Mouse (Mus musculus) MN1 (cell line): Measurements from ENCODE around the gene Abcb6.

Experiments used
- DNase-seq: peaks from one replicate; pipeline ENCODE4 v3.0.0-alpha.2; 2016; ENCODE audit warnings: low spot score

Gene Abcb6

DNA sequence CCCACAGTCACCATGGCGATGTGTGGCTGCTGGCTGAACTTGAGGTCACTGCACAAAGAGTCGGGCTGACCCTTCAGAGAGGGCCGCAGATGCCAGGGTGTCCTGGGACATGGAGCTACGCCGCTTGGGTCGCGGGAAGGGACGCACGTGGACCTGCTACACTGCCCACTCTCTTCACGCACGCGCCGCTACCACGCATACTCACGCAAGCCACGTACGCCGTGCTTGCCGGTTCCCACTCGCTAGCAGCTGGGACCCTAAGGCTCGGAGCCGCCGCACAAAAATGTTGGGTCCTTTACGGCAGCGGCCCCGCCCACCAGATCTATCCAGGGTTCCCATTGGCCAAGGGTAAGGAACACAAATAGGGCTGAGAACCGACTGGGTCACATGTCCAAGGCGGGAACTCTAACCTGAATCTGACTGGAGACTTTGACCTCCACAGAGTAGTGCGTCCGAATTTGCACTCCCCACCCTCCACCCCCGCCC, at the start of gene Abcb6:
Abcb6 (minus strand) TSS at position 288 of the 486 bp plus-strand sequence.
- DNase-seq: peak; percentile 90

DNA sequence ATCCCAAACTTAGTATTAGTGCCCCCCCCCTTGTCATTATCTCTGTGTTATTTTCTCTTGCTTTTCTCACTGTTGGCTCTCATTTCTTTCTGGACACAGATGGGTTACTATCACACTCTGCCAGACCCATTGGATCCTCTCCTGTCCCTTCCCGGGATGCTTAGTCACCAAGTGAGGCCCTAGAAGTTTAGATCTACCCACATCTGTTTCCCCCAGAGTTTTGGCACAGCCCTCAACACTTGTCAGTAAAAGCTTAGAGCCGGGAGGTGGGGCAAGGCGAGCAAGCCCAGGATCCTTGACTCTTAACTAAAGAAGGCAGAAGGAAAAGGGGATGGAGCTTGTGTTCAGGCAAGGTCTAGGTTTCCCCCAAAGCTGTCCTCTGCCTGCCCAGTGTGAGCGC, 49.0 kb upstream of the Abcb6 start:
- DNase-seq: no peak

DNA sequence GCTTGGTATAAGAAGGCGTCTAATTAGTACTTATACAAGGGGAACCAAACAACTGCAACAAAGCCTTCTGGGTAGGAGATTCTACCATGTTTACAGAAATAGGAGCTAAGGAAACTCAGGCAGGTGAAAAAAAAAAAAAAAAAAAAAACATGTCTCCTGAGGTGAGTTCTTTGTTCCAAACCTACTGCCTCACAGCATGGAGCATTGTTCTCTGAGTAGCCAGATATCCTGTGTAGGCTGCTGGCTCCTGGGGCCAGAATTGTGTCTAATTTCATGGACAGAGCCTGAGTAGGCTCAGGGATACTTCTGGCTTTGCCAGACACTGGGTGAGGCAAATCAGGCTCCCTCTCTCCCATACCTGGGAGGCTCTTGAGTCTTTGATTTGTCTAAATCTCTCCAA, 47.5 kb upstream of the Abcb6 start:
- DNase-seq: no peak

DNA sequence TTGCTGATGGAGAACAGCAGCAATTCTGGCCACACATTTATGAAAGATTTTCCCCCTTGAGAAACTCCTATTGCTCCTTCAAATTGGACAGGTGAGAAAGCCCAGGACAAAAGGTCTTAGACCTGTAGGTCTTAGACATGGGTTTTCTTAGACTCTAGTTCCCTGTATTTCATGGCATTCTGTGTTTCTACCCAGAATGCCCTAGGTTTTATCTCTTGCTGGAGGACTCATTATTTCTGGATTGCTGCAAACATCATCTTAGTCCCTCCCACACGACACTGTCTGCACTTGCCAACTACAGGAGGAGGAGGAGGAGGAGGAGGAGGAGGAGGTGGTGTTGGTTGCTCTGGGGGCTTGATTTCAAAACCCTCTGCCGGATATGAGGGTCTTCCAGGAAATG, 45.9 kb upstream of the Abcb6 start:
- no peak for DNase-seq

GRCm38 (mm10) chr1:75225473-75225872, 45.3 kb upstream of the Abcb6 start:
- no peak for DNase-seq

DNA sequence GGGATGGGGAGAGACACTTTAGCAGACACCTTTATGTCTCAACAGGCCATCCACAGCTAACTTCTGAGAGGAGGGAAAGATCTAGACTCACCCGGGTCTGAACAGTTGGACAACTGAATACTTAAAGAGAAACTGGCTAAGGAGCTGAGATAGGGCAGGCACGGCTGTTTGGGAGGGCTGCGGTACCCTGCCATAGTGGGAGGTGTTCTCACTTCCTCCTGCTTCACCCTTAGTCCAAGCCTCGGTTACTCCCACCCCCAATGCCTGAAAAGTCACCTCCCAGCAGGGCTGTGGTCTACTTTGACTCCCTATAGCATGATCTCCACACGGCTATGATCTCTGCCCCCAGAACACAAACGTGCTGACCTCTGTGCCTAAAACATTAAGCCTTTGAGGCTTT, 43.3 kb upstream of the Abcb6 start:
- no peak for DNase-seq

DNA sequence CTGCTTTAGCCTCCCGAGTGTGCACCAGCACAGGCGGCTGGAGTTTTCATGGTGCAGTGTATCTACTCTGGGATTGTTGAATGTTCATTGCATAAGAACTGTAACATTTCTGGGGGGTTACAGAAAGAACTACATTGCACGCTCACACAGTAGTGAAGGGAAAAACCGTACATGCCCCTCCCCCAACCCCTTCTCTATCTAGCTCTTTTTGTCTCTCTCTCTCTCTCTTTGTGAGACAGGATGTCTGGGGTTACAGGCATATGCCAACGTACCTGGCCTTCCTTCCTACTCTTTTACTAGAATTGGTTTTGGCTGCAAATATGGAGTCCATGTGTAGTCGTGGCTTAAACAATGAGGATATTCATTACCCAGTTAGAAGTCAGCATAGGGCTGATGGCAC, 42.7 kb upstream of the Abcb6 start:
- DNase-seq: no peak

DNA sequence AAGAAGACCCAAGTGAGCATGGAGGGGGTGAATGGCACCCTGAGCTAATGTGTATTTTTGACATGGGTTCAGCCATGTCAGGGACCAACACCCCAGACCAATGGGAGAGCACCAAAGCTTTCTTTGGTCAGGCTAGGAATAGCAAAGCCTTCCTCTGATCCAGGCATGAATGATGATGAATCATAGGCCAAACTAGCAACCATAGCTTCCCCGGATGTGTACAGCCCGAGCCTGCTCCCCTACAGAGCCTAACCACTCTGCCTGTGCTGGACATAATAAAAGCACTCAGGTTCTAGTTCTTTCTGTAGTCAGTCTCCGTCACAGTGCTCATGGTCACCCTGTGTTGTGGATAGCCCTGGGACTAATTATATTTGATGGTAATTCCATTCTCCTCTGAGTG, 41.3 kb upstream of the Abcb6 start:
- no peak for DNase-seq

DNA sequence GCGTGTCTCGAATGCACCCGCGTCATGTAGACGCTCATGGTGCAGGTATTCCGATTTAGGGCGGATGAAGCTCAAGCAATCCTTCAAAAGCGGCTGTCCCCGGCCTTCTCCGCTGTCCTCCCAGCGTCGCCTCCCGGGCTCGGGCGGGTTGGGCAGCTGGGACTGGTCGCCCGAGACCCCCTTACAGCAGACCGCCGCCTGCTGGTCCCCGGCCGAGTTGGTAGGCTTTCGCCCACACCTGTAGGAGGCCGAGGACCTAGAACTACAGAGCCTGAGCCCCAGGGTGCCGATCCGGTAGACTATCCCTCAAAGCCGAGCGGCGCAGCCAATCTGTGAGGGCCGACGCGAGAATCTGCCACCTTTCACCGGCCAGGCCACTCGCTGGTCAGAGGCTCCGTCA, 39.3 kb upstream of the Abcb6 start, which contains the start of gene Tuba4a:
Tuba4a (minus strand) TSS at position 335 of the 400 bp plus-strand sequence.
- no peak for DNase-seq

DNA sequence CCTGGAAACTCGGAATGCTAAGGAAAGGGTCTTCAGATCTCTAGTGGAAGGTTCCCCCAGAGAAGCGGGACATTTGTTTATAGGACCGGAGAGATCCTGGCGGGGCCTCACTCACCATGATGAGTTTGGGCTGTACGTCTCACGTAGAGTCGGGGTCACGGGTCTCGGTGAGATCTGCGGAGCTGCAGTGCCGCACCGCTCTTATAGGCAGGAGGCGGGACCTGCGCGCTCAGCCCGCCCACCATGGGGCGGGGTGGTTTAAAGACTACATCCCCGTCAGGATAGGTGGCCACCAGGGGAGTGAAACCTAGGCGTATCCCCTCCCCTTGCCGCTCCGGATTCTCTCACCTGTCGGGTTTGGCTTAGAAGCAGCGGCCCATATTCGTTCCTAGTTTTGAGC, 38.9 kb upstream of the Abcb6 start:
- no peak for DNase-seq

GRCm38 (mm10) chr1:75218227-75219001, 38.2 kb upstream of the Abcb6 start:
- no peak for DNase-seq

GRCm38 (mm10) chr1:75217893-75218226, 37.7 kb upstream of the Abcb6 start:
- DNase-seq: no peak

DNA sequence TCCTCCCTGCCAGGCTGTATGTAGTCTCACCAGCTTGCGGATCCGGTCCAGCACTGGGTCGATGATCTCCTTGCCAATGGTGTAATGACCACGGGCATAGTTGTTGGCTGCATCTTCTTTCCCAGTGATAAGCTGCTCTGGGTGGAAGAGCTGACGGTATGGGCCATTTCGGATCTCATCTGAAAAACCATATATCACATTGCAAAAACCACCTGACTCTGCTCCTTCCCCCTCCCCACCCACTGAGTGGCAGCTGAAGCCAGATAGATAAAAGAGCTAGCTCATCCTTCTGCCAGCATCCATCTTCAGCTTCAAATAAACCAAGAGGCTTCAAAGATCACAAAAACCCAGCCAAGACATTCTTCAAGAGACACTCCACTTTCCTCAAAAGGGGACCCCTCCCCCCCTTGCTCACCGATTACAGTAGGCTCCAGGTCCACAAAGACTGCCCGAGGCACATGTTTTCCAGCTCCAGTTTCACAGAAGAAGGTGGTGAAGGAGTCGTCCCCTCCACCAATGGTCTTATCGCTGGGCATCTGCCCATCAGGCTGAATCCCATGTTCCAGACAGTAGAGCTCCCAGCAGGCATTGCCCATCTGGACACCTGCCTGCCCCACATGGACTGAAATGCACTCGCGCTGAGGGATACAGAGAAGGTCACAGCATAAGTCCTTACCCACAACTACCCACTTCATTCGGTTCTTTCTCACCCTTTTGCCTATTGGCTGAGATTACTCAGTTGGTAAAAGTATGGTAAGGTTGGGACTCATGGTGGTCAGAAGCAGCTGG, 36.8 kb upstream of the Abcb6 start:
- no peak for DNase-seq

- DNase-seq: no peak
Observed at GRCm38 (mm10) chr1:75215785-75216184, 35.6 kb upstream of the Abcb6 start.

DNA sequence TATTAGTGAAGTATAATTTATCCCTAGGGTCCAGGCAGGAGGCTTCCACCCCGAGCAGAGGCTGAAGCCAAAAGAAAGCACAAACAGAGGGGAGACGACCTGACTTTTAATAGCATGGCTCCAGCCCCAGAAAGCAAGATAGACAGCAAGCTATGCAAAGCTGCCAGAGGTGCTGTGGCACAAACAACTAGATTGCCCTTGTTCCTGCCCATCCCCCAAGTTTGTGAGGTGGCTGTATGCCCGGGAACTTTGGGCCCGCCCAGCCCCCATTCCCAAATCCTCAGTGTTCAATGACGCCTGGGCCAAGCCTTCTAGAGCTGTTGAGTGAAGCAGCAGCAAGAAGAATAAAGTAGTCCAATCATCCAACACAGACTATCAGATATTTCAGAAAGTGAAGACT, 34.7 kb upstream of the Abcb6 start:
- no peak for DNase-seq

DNA sequence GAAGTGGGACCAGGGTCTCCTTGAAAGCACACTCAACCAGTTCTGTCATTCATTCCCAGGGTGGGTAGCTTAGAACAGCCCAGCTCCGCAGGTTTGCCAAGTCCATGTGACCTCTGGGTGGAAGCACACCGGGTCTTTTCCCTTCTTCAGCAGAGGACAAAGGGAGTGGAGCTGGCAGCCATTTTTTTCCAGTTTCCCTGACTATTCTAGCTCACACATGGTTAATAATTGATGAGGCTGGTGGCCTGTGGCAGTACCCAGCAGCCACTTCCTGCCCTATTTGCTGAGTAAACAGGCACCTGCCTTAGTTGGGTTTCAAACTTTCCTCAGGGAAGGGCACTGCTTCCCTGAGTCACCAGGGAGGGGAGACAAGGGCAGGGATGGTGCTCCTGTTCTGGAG, 34.2 kb upstream of the Abcb6 start:
- DNase-seq: no peak

DNA sequence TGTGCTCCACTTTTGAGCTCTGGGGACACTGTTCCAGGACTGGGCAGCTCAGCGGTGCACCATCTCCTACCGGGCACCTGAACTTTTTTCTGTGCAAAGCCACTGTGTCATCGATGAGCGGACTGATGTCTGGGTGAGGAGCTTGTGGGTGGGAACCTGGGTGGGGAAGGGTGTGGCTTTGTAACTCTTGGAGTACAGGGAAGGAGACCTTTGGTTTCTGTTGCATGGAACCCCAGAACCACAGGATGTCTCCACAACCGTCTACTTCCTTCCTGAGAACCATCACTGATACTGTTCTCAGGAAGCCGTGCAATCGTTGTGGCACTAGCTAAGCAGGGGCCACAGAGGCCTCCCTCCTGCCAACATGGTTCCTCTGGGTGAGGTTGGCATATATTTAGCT, 32.9 kb upstream of the Abcb6 start:
- no peak for DNase-seq

GRCm38 (mm10) chr1:75212542-75212941, 32.4 kb upstream of the Abcb6 start:
- DNase-seq: no peak

GRCm38 (mm10) chr1:75211141-75211708, 31.0 kb upstream of the Abcb6 start:
- no peak for DNase-seq

DNA sequence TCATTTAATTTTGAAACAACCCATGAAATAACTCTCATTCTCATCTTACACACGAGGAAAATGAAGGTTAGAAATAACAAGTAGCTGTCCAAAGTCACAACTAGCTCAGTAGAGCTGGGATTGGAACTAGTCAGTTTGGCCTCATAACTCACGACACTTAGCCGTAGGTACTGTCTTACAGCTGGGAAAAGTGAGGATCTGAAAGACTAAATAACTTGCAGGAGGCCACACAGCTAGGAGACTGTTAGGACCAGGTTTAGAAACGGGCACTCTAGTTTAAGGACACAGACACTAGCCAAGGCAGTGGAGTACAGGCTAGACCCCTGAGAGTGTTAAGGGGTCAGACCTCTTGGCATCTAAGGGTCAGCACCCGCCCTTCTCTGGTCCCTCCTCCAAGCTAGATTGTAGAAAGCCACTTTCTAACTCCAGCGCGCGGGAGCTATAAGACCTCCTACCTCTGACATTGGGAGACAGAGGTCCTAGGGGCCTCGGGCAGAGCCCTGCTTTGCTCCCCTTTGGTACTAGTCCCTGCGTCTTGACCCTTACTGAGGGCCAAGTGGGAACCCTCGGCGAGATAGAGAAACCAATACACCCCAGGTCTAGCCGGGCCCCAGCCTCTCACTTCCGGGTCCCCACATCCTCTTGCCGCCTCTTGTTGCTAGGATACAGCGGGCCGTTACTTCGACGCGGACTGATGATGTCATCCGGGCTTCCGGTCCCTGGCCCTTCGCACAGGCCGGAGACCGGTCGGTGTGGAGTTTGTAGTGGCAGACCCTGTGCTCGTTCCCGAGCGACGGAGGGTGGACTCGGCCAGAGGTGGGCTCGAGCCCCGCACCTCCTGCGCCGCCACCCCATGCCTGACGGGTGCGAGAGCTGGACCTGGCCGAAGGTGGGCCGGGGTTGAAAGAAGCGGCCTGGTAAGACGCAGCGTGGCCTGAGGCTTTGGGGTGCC, 30.2 kb upstream of the Abcb6 start, which contains the start of the genes Glb1l and Stk16:
Glb1l (minus strand) TSS at position 678 of the 952 bp plus-strand sequence.
Stk16 (plus strand) TSS at position 703 of the 952 bp plus-strand sequence.
- DNase-seq: peak; percentile 91

DNA sequence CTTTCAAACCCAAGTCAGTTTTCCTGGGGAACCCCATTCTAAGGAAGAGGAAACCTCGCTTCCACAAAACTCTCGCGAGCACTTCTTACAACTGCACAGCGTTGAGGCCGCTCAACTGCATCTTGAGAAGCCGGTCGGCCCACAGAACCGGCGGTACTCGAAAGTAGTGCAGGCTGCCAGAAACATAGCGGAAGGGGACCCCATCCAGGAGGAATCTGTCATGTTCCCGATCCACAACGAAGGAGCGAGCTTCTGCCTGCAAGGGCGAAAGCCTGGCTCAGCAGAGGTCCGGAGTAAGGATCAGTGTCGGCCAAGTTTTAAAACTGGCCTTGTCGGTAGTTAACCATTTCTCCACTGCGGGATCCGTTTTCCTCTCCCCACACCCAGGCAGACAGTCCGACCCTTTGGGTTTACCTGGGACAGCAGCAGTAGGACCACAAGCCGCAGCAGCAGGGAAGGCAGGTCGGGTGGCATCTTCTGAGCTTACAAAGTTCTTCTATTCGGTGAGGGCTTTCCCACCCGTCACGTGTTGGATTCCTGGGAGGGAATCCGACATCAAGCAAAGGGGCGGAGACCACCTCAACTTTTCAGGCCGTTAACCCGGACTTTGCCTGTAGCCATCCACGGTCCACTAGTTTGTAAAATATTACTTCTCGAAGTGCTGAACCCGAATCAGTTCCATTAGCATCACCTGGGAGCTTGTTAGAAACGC, 28.9 kb upstream of the Abcb6 start:
- DNase-seq: no peak
